Mouse (Mus musculus): ENCODE measurements around the gene Notch1.

DNA sequence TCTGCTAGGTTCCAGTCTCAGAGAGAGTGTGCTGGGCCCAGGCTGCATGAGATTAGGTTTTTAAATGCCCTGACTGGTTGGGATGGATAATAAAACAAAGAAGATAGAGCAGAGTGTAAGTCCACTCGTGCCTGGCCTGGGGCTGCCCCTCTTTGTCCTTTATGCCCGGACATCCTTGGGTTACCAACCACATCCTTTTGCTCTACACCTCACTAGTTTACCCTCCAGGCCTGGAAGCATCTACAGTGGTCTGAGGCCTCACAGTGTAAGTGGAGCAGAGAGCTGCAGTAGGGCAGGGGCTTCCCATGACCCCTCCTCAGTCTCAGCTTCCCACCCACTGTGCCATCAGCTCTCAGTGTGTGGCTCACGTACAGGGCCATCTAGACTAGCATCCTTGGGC is 17.7 kb upstream of the Notch1 start:
- TF ChIP-seq EP300 (IDR thresholded peaks at IDR 0.05) (no peak), CTCF (IDR thresholded peaks at IDR 0.05) (no peak)

Data from lung, postnatal 0 days (tissue).